Mouse (Mus musculus): ENCODE results near the gene Agrp.
A peak's percentile ranks its signal among the peaks of the same experiment; 100 is the strongest.

Gene Agrp

DNA sequence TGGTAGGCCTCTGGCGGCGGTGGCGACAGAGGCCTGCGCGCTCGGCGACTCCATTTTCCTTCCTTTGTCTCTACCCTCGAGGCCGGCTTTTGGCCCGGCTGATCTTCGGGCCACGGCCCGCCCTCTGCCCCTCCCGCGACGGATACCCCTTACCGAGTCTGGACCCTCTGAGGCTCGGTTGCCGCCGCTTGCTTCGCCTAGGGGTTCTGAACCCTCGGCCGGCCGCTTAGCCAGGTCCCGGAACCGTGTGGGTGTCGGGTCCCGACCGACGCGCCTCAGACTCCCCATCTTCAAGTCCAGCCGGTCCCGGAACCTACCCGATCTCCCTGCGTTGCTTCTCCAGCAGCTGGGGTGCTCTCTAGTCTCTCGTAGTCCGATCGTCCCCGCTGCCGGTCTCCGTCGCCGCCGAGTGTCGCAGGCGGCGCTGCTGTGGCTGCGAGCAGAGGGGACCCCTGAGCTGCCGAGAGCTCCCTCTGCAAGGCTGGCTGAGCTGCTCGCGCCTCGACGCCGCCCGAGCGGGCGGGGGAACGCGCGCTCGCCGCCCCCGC, at the start of gene Agrp:
Gene Agrp, minus strand, starts transcription at position 431 of the 548 bp plus-strand sequence.
- no peak for DNase-seq (ENCODE audit: low spot score)

DNA sequence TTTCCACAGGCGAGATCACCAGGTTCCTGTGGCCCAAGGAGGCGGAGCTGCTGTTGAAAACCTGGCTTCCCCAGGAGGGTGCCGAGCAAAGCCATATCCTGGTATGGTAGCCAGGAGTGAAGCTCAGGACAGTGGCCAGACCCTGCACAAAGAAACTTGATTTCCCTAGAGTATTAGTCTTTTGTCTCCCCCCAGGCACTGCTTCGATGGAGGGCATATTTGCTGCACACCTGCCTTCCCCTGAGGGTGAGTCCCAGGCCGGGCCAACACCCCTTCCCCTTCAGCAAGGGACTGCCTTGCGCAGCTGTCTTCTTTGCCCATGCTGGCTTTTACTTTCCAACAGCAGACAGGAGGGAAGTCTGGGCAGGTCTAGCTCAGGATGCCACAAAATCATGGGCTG, 49.4 kb upstream of the Agrp start:
- no peak for DNase-seq (ENCODE audit: low spot score)

DNA sequence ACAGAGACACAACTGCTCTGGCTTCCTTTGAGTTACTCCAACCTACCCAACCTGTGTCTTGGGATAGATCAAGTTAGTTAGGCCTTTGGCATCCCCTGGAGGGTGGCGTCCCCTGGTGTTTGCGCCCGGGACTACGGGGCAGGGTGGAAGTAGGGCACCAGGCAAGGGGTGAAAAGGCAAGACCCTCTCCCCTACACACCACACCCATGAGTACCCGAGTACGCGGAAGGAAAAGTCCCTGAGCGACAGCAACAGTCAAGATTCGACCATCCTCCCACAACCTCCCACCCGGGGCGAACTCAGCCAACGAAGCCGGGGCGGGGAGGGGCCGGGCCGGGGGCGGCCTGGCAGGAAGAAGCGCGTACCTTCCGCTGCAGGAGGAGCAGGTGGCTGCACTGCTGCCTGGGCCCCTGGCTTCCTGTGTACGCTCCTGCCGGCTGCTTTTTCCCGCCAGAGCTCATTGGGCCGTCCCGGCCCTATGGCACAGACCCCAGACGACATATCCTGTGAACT, 48.7 kb upstream of the Agrp start, which contains the start of gene Carmil2:
Gene Carmil2, plus strand, starts transcription at position 479 of the 513 bp plus-strand sequence.
- DNase-seq (ENCODE audit: low spot score) = peak; percentile 69

DNA sequence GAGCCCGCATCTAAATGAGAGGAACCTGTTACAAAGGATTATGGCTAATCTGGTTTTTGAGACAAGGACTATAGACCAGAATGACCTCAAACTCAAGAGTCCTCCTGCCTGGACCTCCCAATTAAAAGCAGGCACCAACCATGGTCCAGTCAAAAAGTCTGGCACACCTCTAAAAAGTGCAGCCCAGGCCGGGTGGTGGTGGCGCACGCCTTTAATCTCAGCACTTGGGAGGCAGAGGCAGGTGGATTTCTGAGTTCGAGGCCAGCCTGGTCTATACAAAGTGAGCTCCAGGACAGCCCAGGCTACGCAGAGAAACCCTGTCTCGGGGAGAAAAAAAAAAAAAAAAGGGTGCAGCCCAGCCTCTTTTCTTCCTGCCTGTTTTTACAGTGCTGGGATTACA, 48.1 kb upstream of the Agrp start:
- DNase-seq (ENCODE audit: low spot score) = no peak

DNA sequence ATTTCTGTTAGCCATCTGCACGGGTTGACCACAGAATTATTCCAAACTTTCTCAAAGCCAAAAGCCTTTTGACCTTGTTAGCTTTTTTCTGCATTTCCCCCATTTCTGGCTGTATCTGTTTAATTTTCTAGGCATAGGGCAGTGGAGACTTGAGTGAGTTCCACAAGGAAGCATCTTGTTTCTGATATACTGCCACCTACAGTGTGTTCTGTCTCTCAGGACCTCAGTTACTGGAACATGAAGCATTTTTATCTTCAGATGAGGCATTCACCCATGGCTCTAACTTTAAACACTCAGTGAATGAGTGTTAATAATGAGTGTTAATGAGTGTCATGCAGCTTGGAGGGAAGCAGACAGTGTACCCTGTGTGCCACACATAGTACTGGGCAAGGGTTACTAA, 40.7 kb upstream of the Agrp start:
- no peak for DNase-seq (ENCODE audit: low spot score)

DNA sequence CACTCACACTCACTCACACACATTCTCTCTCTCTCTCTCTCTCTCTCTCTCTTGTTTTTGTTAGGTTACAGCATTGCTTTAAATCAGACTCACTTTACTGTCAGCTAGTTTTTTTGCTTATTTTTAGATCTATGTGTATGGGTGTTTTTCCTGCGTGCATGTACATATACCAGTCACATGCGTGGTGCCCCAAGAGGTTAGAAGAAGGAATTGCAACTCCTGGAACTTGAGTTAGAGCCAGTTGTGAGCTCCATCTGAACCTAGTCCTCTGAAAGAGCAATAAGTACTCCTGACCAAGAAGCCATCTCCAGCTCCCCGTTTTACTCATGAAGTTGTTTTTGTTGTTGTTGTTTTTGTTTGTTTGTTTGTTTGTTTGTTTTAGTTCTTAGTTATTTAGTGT, 24.0 kb upstream of the Agrp start:
- no peak for DNase-seq (ENCODE audit: low spot score)

DNA sequence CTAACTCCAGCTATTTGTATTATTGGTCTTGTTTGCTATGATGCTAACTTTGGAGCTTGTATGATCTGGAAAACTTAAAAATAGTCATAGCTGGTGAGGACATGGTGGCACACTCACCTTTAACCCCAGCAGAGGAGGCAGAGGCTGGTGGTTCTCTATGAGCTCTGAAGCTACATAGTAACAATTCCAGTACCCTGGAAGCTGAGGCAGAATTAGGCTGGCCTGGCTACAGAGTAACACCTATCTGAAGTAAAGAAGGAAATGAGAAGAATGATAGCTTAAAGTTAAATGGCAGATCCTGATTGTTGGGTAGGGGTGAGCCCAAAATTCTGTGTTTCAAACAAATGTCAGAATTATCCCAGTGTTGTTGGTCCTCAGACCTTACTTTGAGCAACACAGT, 20.4 kb upstream of the Agrp start:
- DNase-seq (ENCODE audit: low spot score) = no peak

DNA sequence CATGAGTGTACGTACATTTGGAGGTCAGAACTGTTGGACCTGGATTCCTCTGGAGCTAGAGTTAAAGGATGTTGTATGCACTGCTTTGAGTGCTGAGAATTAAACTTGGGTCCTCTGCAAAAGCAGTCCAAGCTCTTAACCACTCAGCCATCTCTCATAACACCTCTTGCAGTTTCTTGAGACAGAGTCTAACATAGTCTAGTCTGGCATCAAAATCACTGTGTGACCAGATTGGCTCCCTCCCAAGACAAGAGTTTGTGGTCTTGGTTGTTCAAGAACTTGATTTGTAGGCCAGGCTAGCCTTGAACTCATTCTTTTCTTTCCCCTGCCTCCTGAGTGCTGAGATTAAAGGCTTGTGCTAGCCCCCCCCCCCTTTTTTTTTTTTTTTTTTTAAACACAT, 11.7 kb upstream of the Agrp start:
- DNase-seq (ENCODE audit: low spot score) = no peak

DNA sequence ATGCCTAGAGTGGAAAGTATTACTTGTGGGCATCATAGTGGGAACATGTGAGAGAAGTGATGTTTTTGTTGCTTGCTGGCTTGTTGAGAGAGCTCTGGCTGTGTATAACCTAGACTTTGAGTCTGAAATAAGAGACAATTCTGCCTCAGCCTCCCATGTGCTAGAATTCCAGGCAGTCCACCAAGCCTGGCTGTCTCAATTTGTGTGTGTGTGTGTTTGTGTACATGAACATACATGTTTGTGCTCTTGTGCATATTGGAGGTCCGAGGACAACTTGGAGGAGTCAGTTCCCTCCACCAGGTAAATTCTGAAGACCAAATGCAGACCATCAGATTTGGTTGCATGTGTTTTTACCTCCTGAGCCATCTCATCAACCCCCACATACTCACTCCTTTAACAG, 8.0 kb upstream of the Agrp start:
- DNase-seq (ENCODE audit: low spot score) = no peak

DNA sequence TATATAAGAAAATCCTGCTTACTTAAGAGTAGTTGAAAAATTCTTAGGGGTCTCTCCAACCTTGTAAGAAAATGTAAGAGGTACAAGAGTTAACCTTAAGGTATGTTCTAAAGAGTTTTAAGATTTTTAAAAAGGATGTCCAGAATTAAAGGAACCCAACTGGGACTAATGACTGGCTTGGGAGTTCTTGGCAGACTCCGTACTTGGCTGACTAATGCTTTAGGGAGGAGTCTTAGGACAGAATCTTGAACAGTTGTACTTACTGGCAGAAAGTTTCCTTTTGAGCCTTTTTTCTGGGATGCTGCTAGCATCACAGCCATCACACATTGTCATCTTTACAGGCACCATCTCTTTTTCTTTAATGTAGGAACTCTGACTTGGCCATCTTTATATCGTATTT, 3.3 kb upstream of the Agrp start:
- no peak for DNase-seq (ENCODE audit: low spot score)

DNA sequence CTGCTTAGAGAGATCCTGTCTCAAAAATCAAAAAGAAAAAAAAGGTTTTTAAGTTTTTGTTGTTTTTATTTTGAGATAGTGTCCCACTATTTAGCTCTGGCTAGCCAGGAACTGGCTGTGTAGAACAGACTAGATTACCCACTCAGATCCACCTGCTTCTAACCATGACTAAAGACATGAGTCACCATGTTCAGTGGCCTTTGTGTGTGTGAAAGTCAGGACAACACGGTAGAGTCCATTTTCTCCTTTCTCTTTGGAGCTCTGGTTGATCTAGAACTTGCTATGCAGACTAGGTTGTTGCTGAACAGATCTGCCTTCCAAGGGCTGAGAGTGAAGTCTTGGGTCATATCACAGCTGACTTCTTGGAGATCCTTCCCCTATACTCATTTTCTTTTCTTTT, 2.6 kb upstream of the Agrp start:
- DNase-seq (ENCODE audit: low spot score) = no peak

DNA sequence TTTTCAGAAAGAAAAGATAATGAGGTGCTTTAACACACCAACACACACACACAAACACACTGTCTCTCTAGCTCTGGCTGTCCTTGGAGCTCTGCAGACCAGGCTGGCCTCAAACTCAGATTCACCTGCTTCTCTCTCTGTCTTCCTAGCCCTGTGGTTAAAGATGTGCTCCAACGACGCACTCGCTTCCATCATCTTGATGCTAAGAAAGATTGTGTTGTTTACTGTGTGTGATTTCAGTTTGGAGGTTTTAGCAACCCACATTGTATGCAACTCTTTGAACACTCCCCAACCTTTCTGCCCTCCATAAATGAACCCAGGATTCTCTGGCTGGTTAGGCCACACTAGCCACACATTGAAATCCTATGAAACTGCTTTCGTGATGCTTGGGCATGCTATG, 1.3 kb upstream of the Agrp start:
- DNase-seq (ENCODE audit: low spot score) = no peak

DNA sequence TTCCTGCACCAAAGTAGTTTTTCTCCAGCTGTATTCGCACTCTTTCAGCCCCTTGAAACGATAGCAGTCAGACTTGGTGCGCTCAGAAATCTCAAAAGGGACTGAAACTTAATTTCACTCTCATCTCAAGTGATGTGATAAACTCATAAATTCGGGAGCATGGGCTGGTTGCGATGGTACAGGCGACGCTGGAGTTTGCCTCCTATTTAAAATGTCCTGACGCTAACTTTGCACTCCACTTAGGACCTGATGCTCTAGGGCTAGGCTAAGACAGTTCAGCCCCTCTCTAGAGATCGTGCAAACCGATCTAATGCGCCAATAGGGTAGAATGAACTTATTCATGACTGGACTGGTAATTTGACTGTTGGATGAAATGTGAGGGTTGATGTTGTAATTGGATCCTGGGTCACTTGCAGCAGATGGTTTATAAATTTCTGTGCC, 428 bp upstream of the Agrp start:
- no peak for DNase-seq (ENCODE audit: low spot score)

DNA sequence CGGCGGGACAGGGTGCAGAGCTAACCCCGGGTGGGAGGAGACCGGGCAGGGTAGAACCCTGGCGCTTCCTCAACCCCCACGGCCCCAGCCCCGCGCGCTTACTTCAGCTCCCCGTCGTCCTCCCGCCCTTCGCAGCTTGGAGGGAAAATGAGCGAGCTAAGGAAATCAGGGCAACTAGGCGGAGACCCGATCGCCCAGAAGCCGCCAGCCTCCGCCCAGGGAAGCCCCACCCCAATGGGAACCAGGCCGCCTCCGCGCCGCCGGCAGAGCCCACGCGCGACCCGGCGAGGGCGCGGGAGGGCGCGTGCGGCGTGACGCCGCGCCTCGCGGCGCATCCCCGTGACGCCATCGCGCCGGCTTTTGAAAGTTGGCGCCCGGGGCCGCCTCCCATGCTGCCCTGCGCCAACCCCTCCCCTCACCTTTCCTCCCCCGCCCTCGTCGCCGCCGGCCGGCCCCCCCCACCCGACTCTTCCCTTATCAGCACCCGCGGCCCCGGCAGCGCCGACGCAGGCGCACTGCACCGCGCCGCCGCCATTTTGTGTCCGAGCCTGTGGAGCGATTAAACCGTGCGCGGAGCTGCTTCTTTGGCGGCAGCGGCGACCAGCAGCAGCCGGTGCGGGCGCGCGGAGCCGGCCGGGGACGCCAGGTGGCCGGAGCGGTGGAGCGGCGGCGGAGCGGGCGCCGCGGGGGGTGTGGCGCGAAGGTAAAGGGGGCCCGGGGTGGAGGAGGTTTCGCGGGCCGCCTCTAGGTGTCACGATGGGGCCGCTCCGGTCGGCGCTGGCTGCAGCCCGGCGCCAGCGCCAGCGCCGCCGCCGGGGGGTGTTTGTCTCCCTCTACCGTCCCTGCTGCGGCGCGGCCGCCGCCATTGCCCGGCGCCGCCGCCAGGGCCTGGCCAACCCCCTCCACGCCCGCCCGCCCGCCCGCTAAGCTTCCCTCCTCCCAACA, 903 bp downstream of the Agrp start, which contains the start of gene Ctcf:
Gene Ctcf, plus strand, starts transcription at position 551 of the 945 bp plus-strand sequence.
- peak; percentile 89 for DNase-seq (ENCODE audit: low spot score)

DNA sequence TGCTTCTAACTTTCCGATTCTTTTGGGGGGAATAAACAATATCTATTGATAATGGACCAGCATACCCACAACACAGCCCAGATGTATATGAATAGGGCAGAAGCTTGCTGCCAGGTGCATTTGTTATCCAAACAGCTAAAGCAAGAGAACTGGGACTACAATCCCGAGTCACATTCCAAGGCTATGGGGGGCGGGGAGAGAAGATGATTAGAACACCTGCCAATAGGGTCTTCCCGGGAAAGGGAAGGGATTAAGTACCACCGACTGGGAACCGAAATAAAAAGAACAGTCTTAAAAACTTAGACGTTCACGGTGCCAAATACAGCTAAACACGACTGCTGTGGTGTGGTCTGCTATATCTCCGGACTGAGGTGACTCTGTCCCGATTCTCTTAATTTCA, 1.7 kb downstream of the Agrp start:
- DNase-seq (ENCODE audit: low spot score) = no peak

DNA sequence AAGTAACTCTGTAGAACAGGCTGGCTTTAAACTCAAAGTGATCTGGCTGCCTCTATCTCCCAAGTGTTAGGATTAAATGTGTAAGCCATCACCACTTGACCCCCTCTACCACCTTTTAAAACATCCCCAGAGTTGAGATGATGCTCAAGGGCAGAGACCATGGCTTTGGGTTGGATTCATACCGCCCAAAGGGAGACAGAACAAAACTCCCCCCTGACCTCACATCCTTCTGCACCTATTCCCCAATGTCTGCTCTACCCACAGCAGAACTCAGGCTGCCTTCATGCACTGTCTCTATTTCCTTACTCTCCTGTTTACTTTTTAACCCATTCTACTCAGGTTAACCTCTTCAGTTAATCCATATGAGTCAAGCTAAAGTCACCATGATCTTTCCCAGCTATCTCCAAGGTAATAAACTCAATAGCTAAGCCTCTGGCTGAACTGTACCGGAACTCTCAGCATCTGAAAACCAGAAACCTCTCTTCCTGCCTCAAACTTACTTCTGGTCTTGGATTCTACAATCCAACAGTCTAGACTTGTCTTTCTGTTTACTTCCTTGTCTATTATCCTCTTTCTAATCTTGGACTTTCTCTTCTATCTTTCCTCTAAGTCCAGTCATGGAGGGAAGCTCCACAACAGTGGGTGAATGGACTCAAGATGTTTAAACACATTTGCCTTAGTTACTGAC, 2.3 kb downstream of the Agrp start:
- DNase-seq (ENCODE audit: low spot score) = no peak

DNA sequence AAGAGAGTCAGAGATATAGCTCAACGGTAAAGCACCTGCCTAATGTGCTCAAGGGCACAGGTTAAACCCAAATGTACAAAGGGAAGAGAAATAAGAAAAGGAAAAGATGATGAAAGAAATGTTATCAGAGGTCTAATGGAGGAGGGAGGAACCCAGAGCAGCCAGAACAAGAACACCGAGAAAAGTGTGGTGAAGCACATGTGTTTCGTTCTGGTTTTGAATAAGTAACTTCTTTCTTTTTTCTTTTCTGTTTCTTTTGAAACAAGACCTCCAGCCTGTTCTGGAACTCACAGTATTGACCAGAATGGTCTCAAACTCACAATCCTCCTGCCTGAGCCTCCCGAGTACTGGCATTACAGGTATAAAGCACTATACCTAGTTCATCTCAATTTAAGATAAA, 7.9 kb downstream of the Agrp start:
- no peak for DNase-seq (ENCODE audit: low spot score)

DNA sequence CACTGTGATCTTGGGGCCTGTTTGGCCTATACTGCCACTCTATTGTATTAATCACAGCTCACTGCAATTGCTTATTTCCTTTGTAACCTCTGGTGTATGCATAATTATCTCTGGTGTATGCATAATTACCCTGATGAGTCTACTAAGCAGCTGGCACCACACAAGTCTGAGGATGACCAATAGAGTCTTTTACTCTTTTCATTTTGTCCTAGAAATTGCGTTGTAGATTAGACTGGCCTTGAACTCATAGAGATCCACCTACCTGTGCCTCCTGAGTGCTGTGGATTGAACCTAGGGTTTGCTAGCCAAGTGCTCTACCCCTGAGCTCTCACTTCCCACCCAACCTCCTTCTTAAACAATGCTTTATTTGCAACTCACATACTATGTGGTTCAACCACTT, 11.1 kb downstream of the Agrp start:
- DNase-seq (ENCODE audit: low spot score) = no peak

DNA sequence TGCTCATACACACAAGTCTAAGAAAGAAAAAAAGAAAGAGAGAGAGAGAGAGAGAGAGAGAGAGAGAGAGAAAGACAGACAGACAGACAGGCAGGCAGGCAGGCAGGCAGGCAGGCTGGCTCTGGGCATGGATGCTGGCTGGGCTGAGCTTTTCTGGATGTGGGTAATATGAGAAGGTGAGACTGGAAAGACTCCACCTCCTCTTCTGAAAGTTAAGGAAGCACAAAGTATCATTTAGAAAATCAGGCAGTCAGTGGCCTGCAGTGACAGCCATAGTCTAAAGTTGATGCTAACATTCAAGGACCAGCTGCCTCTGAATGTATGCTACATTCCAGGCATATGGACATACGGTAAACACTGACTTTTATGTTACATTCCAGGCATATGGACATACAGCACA, 12.4 kb downstream of the Agrp start:
- no peak for DNase-seq (ENCODE audit: low spot score)

DNA sequence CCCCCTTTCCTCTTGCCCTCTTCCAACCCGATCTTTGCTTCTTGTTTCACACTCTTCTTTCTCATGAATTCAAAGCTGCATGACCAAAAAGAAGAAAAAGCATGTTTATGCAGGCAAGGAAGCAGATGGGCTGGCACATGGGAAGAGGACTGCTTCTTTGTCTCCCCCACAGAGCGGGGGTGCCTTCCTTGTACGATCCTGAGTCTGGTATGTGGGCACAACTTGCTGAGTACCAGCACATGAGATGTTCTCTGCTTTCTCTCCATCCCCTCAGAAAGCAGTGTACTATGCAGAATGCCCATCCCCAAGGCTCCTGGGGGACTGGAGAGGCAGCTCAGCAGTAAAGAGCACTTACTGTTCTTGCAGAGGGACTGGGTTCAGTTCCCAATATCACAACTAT, 12.8 kb downstream of the Agrp start:
- DNase-seq (ENCODE audit: low spot score) = no peak

DNA sequence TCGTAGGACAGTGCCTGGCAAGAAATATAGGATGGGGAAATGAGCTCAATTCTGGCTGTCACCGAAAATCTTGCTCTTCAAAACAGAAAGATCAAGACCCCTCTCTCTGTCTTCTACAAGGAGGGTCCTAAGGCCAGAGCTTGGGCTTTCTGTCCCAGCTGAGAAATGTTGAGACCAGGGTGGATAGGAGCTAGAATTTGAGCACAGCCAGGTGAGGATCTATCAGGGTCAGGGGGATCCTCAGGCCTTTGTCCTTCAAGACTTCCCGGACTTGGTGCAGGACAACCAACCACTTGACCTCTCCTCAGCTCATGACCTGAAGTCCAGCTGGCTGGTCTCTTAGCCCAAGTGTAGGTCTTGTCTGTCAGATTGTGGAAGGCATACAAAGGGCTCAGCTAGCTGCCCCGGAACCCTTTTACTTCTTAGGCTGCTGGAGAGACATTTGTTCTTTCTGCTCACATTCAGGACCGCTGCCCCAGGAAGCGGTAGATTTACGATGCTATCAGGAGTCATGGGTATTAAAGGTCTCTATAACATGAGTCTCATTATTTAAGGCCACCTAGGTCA, 13.4 kb downstream of the Agrp start:
- DNase-seq (ENCODE audit: low spot score) = no peak

DNA sequence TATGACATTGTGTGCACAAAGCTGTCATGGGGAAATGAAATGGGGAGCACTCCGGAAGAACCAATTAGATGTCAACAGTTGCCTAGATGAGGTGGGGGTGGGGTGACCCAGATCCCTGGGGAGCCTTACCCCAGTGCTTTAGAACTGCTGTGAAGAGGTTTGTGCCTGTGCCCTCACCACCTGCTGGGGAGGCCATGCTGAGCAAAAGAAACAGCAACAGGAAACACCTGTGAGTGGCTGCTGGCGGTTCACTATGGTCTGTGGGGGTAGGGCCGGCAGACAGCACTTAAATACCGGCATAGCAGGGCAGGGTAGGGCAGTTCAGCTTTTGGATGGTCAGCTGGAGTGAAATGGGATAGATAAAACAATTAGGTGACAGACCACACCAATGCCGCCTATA, 14.1 kb downstream of the Agrp start:
- peak; percentile 61 for DNase-seq (ENCODE audit: low spot score)

Data from spleen, adult 12 weeks (tissue).